Mouse (Mus musculus) liver, adult (tissue): Measurements from ENCODE around the gene Nup107.

Experiments used
- GATA4 ChIP-seq: IDR thresholded peaks from 2 replicates; pipeline ENCODE4 v1.6.1; 2014; ENCODE audit warnings: mild to moderate bottlenecking, low read length; ENCODE audit not compliant: insufficient replicate concordance

The Nup107 gene

DNA sequence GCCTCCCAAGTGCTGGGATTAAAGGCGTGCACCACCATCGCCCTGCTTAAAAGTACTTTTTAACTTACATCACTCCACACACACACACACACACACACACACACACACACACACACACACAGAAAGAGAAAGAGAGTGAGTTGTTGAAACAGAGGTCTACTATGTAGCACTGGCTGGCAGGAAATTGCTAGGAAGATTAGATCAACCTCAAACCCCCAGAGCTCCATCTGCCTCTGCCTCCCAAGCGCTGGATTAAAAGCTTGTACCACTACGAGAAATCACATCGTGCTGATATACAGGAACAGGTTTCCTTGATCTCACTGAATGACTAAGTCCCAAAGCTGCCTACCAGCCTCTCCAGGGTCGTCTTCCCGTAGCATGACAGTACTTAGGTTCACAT is 7.9 kb downstream of the Nup107 start:
- TF ChIP-seq GATA4 = no peak

DNA sequence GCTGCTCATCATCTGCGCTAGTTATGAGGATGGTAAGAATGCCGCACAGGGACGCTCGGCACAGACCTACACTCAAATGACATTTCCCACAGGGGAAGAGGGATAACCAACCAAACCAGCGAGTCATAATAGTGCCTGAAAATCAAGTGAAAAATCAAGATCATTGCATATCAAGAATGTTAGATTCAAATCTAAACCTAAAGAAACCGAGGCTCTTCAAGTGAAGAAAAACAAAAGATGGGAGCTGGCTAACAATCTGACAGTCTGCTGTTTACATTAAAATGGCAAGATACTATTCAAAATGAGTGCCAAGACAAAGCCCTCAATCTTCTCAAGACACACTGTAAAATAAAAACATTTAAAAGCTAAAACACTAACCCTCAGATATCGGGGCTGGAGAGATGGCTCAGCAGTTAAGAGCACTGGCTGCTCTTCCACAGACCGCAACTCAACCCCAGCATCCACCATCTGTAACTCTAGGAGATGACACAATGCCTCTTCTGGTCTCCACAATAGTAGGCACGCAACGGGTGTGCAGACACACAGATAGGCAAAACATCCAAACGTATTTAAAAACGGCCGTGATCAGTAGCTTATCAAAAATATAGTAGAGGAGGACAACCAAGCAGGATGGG is 8.6 kb downstream of the Nup107 start:
- no peak for TF ChIP-seq GATA4

DNA sequence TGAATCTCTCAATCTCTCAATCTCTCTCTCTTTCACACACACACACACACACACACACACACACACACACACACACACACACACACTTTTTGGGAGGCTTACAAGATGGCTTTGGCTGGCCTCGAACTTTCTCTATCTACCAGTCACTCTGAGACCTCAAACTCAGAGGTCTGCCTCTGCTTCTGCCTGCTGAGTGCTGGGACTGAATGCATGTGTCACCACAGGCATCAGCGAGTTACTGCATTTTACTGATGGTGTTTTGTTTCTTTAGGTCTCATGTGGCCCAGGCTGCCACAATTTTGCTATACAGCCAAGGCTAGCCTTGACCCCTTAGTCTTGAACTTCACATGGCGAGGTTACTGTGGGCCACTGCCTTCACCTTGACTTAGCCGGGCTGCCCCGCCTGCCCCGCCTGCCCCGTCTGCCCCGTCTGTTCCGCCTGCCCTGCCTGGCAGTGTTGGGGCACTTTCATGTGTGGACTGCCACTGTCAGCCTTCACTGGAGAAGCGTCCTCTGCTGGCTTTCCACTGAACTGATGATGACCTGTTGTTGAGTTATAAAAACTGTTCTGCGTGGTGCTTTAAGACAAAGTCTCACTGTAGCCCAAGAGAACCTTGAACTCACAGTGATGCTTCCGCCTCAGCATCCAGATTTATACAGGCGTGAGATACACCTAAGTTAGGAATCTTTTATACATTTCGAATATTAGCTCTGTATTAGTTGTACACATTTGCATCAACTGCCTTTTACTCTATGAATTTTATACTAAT is 9.8 kb downstream of the Nup107 start:
- TF ChIP-seq GATA4 = no peak

DNA sequence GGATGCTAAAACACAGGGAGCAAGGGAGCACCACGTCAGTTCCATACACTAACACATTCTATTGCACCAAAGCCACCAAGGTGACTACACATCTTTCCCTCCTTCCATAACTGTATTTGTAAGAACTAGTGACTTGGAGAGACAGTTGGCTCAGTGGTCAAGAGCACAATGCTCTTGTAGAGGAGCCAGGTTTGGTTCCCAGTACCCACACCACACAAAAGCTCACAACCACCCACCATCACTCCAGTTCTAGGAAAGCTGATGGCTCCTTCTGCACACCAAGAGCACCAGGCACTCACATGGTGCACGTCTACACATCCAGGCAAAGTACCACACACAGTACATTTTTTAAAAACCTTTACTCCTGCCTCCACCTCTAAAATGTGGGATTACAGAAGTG is 10.4 kb downstream of the Nup107 start:
- TF ChIP-seq GATA4 = no peak

DNA sequence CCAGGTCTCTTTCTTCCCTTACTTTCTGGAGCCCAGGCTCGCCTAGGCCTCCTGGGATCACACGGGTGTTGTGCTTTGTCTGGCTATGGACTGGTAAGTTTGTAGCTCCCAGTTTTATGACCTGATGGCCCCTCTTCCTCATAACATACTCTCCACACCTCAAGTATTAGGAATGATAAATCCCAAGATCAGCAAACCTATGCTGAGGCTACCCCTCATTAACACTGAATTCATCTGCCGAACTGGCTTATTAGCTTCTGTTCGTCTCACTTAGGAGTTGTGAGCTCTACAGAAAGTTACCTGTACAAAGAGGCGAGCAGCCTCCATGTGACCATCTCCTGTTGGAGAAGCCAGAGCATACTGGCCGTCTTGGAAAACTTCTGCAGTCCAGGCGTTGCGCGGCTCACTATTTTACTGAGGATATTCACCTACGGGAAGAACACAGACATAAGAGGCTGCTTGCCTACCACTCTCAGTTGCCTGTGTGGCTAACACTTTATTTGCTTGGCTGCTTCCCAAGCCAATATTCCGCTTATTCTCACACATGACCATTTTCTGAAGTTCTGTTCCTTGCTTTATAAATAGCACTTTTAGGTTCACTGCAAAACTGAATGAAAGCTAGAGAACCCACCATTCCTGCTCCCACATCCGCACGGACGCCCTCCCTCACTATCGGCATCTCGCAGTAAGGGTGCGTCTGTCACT is 11.3 kb downstream of the Nup107 start:
- TF ChIP-seq GATA4 = no peak

DNA sequence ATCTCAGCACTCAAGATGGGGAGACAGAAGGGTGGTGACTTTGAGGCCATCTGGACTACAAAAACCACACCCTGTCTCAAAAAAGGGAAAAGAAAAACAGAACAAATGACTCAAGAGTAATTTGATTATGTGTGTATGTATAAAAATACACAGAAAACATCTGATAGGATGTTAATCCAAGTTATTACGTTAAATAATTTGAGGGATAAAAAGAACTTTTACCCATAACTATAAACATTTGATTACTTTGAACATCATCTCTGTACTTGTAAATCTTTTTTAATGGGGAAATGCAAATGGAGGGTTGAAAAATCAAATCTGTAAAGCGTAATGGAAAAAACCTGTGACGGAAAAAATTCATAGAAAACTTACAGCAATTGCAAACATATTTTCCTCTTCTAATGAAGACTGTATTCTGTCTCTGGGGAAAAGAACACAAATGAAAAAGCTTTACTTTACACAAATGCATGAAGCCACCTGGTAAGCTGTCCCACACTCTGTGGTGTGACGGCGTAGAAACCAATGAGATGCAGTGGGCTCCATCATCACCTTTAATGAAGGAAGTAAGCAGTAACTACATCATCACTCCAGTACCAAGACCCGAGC is 12.1 kb downstream of the Nup107 start:
- TF ChIP-seq GATA4 = no peak

DNA sequence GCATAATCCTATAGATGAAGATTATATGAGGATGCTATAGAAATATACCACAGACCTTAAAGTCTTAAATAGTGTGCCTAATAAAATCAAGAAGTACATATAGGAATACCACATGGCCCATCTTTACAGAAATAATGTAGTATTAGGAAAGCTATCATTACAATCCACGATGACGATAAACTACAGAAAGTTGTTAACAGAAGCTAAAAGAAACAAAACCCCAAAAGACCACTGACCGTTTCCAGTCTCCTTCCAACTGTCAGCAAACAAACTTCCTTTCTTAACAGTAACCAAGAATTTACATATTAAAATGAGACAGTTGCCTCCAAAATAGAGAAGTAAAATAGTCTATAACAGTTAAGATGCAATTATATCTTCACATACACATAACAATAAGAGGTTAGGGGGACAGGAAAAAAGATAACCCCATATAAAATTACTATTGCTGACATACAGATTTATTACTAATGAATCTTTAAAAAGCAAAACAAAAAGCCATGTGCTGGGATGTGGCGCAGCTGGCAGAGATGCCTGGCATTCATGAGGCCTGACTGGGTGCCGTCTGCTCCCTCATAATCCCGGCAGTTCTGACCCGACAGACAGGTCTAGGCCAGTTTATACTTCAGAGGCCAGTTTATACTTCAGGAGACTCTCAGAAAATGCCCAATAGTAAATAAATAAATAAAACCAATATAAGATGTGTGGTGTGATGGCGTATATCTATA is 12.8 kb downstream of the Nup107 start:
- TF ChIP-seq GATA4 = no peak

DNA sequence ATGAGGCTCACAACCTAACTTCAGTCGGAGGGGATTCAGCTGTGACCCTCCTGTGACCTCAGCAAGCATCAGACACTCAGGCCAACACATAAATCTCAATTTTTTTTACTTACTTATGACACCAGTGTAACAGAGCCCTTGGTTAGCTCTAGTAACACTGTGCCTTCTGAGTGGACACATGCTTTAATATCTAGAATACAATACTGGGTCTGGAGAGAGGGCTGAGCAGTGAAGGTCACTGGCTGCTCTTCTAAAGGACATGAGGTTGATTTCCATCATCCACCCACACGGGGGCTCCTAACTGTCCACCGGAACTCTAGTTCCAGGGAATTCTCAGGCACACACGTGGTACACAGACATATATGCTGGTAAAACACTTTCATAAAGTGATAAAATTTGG is 13.6 kb downstream of the Nup107 start:
- no peak for TF ChIP-seq GATA4

DNA sequence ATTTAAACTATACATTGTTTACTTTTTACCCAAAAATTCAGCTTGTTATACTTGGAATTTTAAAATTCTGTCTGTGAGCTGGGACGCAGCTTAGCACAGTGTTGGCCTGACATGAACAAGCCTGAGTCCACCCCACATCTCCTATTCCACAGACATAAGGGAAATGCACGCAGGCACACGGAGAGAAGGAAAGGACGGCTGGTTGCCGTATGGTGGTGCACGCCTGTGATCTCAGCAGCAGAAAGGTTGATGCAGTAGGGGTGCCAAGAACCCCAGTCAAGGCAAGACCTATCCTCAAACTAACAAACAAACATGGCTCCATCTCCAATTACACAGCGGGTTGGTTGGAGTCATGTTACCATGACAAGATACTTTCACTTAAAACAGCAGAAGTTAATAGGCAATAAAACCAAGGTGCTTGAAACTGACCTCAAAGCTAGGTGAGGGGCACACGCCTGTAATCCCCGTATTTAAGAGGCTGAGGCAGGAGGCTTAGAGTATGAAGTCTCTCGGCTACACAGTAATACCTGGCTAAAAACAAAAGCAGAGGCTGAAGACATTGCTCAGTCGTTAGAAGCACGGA is 14.1 kb downstream of the Nup107 start:
- TF ChIP-seq GATA4 = no peak

DNA sequence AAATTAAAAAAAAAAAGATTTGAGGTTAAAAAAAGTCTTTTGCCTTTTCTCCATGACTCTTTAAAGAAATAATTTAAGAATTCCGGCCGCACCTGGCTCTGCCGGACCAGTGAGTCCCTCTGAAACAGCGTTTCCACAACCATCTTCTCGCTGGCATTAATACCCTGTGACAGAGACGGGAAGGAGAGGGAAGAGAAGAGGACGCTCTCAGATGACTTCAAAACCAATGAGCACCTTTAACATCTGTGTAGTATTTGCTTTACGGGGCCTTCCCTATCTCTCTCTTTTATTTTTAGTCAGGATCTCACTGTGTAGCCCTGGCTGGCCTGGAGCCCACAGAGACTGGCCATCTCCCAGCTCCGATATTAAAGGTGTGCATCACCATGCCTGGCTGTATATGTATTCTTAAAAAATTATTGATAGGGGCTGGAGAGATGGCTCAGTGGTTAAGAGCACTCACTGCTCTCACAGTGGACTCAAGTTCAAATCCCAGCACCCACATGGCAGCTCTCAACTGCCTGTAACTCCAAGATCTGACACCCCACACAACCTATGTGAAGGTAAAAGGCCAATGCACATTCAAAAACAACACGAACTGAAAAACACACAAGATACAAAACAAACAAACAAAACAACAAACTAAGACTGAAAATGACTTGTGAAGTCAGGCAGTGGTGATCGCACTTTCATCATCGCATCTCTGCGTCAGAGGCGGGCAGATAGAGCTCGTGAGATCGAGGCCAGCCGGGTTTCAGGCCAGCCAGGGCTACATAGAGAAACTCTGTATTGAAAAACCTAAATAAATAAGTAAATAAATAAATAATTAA is 14.8 kb downstream of the Nup107 start:
- no peak for TF ChIP-seq GATA4

DNA sequence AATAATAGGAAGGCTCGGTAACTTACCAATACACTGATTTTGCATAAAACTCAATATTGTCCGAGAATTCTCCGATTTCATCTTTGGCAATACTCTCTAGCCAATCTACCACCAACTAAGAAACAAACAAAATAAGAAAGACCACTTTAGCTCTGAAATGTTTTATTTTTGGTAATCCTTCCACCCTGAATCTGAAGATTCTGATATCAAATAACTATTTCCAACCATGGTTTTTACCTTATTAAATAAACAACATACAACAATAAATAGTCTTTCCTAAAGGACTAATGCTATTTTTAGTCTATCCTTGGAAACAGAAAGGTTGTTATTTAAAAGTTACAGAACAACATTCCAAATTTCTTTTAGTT is 15.4 kb downstream of the Nup107 start:
- no peak for TF ChIP-seq GATA4

DNA sequence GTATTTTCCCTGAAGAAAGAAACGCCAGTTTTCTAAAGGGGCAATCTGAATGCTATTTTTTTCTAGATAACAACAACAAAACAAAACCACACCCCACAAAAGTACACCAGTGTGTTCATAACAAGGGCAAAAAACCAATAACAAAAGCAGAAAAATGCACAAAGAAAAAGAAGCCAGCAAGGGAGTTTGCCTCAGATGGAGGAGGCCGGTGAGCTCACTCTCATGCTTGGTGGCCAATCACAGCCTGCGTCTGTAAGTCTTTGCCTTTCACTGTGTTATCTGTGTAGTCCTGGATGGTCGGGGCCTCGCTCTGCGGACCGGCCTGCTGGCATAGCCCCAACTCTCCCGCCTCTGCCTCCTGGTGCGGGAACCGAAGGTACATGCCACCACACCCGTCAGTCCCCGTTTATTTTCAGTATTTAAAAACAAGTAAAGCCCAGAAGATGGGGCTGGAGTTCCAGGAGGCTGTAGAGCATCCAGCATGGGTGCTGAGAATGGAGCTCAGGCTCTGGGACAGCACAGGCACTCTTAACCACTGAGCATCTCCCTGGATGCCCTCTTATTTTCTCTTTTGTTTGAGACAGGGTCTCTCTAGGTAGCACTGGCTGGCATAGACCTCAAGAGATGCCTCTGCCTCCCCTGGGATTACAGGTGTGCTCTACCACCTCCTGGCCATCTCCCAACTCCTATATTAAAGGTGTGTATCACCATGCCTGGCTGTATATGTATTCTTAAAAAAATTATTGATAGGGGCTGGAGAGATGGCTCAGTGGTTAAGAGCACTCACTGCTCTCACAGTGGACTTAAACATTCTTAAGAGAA is 16.0 kb downstream of the Nup107 start:
- no peak for TF ChIP-seq GATA4

DNA sequence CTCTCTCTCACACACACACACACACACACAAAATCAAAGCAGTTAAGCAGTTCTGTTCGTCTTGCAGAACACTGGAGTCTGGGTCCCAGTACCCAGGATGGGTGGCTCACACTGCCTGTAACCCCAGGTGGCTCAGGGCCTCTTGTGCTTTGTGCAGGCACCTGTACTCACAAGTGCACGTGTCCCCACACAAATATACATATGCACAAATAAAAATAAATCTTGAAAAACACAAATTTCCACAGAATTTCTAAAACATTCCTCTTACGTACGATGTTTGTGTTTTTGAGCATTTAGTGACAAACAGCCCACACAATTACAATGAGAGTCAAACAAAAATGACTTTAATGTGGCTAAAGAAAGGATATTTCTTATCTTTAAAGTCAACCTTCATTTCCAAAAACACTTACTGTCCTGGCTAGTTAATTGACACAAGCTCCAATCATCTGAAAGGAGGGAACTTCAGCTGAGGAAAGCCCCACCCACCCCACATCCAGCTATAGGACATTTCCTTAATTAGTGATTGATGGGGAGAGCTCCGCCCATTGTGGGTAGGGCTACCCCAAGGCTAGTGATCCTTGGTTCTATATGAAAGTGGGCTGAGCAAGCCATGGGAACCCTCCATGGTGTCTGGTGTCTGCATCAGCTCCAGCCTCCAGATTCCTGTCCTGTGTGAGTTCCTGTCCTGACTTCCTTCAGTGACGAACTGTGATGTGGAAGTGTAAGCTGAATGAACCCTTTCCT is 16.9 kb downstream of the Nup107 start:
- no peak for TF ChIP-seq GATA4

DNA sequence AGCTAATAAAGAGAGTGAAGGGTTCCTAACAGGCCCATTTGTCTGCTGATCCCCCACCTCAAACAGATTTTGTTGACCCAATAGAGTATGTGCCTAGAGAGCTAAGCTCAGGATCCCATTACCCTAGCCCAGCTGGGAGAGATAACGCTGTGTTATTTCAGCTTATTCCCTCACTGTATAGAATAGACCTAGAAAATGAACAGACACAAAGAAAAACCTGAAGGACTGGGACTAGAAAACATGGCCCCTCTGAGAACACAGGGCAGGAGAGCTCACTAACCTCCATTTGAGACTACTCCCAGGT is 17.7 kb downstream of the Nup107 start:
- no peak for TF ChIP-seq GATA4
